Mouse (Mus musculus) forebrain, embryonic 10.5 days (tissue): ENCODE measurements around the gene Emcn. TPM values are rescaled to one million over a fixed set of nuclear protein-coding genes. Genes with fewer than 3 reads are reported as not detected.

ENCODE experiments used
- DNase-seq: peaks from one replicate; pipeline ENCODE4 v3.0.0-alpha.2; 2017; ENCODE audit warnings: low spot score; ENCODE audit errors: extremely low spot score
- H3K27ac ChIP-seq: fragments of 300-500 bp; sonication (generic); 2 replicates; pipeline ENCODE4 v1.5.1; 2016; ENCODE audit warnings: mild to moderate bottlenecking
- H3K27me3 ChIP-seq: fragments of 300-500 bp; sonication (generic); 2 replicates; pipeline ENCODE4 v1.6.1; 2016; ENCODE audit warnings: mild to moderate bottlenecking; ENCODE audit not compliant: poor library complexity, severe bottlenecking
- H3K36me3 ChIP-seq: fragments of 300-500 bp; sonication (generic); replicated peaks from 2 replicates; pipeline ENCODE4 v1.6.1; 2016; ENCODE audit warnings: mild to moderate bottlenecking, moderate library complexity
- H3K4me1 ChIP-seq: fragments of 300-500 bp; sonication (generic); 2 replicates; pipeline ENCODE4 v1.6.1; 2016
- H3K4me3 ChIP-seq: fragments of 300-500 bp; sonication (generic); 2 replicates; pipeline ENCODE4 v1.5.1; 2016; ENCODE audit warnings: mild to moderate bottlenecking, moderate library complexity
- H3K9me3 ChIP-seq: fragments of 300-500 bp; sonication (generic); 2 replicates; pipeline ENCODE4 v1.6.1; 2016; ENCODE audit warnings: mild to moderate bottlenecking, moderate library complexity
- WGBS: fragments of 180-500 bp; shearing (Covaris S2); methylation state at CpG from one replicate; pipeline ENCODE4 v1.1.7; 2016; 5-methylcytosine and 5-hydroxymethylcytosine counted together
- polyA plus RNA-seq: library from polyadenylated mRNA; unstranded; fragments of >200 nt; fragmentation: Nextera tagmentation; extraction: Ambion mirVana; gene quantifications from 2 replicates; pipeline ENCODE4 v1.2.1, GENCODE M21; 2016

Emcn gene
- polyA plus RNA-seq, 1 experiment from 2014 or later, result 24.6 TPM

- H3K4me3 ChIP-seq, result no peak overlapping the region
- no peak for DNase-seq
- 74% methylated on average over 4 of the region's 4 CpGs for WGBS
- H3K27ac ChIP-seq, result no peak overlapping the region
- no peaks in the 10 kb centered on the region for H3K9me3 ChIP-seq
- no peaks in the 10 kb centered on the region for H3K4me1 ChIP-seq
- H3K36me3 ChIP-seq, result no peaks in the 10 kb centered on the region
- H3K27me3 ChIP-seq, result no peaks in the 10 kb centered on the region
Measured at GRCm38 (mm10) chr3:137464902-137465629, 124.2 kb downstream of the Emcn start.

GRCm38 (mm10) chr3:137465953-137466352, 125.1 kb downstream of the Emcn start:
- 78% methylated on average over 4 of the region's 4 CpGs for WGBS
- no peaks in the 10 kb centered on the region for H3K27me3 ChIP-seq
- no peak overlapping the region for H3K27ac ChIP-seq
- no peaks in the 10 kb centered on the region for H3K4me1 ChIP-seq
- H3K4me3 ChIP-seq, result no peak overlapping the region
- H3K9me3 ChIP-seq, result no peaks in the 10 kb centered on the region
- DNase-seq, result no peak
- H3K36me3 ChIP-seq, result no peaks in the 10 kb centered on the region

GRCm38 (mm10) chr3:137466766-137467165, 125.9 kb downstream of the Emcn start:
- Histone ChIP-seq H3K9me3 (no peaks in the 10 kb centered on the region), H3K4me3 (no peak overlapping the region), H3K4me1 (no peaks in the 10 kb centered on the region), H3K27ac (no peak overlapping the region), H3K36me3 (no peaks in the 10 kb centered on the region), H3K27me3 (no peaks in the 10 kb centered on the region)
- 96% methylated on average over 4 of the region's 4 CpGs for WGBS
- no peak for DNase-seq

- 88% methylated on average over 1 of the region's 1 CpGs for WGBS
- no peak for DNase-seq
- Histone ChIP-seq H3K27me3 (no peaks in the 10 kb centered on the region), H3K9me3 (no peaks in the 10 kb centered on the region), H3K4me3 (no peak overlapping the region), H3K36me3 (no peaks in the 10 kb centered on the region), H3K27ac (no peak overlapping the region), H3K4me1 (no peaks in the 10 kb centered on the region)
Measured at GRCm38 (mm10) chr3:137467386-137467785, 126.5 kb downstream of the Emcn start.

- no peaks in the 10 kb centered on the region for H3K9me3 ChIP-seq
- 93% methylated on average over 1 of the region's 1 CpGs for WGBS
- H3K36me3 ChIP-seq, result no peaks in the 10 kb centered on the region
- DNase-seq, result no peak
- no peak overlapping the region for H3K27ac ChIP-seq
- no peak overlapping the region for H3K4me3 ChIP-seq
- H3K4me1 ChIP-seq, result no peaks in the 10 kb centered on the region
- no peaks in the 10 kb centered on the region for H3K27me3 ChIP-seq
Measured at GRCm38 (mm10) chr3:137472145-137472544, 131.3 kb downstream of the Emcn start.

GRCm38 (mm10) chr3:137479761-137480339, 139.0 kb downstream of the Emcn start:
- 65% methylated on average over 7 of the region's 7 CpGs for WGBS
- Histone ChIP-seq H3K4me1 (peaks cover 14% of the 10 kb centered on the region), H3K4me3 (no peak overlapping the region), H3K27me3 (no peaks in the 10 kb centered on the region), H3K27ac (no peak overlapping the region), H3K9me3 (no peaks in the 10 kb centered on the region), H3K36me3 (no peaks in the 10 kb centered on the region)
- no peak for DNase-seq

GRCm38 (mm10) chr3:137481157-137481556, 140.3 kb downstream of the Emcn start:
- no peak for DNase-seq
- Histone ChIP-seq H3K4me3 (no peak overlapping the region), H3K4me1 (peaks cover 14% of the 10 kb centered on the region), H3K36me3 (no peaks in the 10 kb centered on the region), H3K27me3 (no peaks in the 10 kb centered on the region), H3K9me3 (no peaks in the 10 kb centered on the region), H3K27ac (no peak overlapping the region)
